Mouse (Mus musculus): ENCODE data around the gene Cyp1a2.

Cyp1a2 gene

GRCm38 (mm10) chr9:57683520-57683919, at the start of gene Cyp1a2:
Gene Cyp1a2, minus strand, starts transcription at chr9:57683703.
- DNase-seq, result no peak

DNA sequence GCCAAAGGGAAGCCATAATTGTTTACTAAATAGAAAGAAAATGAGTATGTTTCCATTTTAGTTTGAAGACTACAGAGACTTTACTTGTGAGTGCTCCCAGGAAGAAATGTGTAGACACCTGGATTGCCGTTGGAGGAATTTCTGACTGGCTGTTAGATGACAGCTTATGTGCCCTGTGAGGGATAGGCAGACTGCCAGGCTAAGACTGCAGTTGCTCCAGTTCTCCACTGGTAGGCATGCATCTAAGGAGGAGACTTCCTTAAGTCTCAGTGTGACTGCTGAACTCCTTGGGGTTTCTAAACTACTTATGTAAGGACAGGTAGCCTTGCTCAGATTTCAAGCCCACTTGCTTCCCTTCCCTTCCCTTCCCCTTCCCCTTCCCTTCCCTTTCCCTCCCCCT, 44.8 kb upstream of the Cyp1a2 start:
- no peak for DNase-seq

GRCm38 (mm10) chr9:57724701-57725100, 41.2 kb upstream of the Cyp1a2 start:
- no peak for DNase-seq

DNA sequence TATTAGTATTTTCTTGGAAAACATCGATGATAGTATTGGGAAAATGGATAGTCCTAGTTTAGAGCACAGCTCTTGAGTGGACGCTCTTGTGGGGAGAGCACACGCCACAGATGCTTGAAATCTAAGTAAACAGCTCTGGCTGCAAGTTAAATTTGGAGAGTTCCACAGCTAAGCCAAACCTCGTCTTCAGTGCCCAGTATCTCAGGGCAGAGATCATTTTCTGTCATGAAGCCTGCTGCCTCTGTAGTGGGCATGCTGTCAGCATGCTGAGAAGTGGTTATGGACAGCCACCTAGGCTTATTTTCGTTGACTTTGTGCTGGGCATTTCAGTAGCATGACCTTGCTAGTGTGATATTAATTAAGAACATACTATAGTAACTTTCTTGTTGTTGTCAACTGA, 40.3 kb upstream of the Cyp1a2 start:
- DNase-seq, result no peak

GRCm38 (mm10) chr9:57723315-57723715, 39.8 kb upstream of the Cyp1a2 start:
- no peak for DNase-seq

- no peak for DNase-seq
Observed at GRCm38 (mm10) chr9:57722371-57722770, 38.9 kb upstream of the Cyp1a2 start.

DNA sequence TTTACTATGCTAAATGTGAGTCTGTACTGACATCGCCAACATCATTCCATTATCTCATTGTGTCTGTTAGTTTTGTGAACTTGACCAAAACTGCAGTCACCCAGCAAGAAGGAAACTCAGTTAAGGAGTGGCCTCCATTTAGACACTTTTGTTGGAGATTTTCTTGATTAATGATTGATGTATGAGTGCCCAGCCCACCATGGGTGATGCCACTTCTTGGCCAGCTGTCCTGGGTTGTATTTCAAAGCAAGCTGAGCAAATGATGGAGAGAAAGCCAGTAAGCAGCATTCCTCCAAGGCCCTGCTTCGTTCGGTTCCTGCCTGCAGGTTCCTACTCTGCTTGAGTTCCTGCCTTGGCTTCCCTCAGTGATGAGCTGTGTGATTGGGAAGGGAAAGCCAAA, 37.2 kb upstream of the Cyp1a2 start:
- no peak for DNase-seq

DNA sequence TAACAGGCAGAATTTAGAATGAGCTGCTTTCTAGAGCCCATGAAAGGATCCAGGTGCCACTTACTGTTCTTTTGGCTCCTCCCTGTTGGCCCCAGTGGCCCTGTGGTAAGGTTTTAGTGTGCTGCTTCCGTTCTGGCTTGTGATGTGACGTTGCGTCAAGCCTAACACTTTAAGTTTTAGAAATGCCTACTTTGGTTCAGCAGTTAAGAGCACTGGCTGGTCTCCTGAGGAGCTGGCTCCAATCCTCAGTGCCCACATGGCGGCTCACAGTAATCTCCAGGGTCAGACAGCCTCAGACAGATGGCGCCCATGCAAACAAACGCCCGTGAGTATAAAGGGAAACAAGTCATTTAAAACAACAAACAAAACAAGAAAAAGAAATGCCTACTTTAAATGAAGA, 34.9 kb upstream of the Cyp1a2 start:
- DNase-seq, result no peak

- no peak for DNase-seq
Observed at GRCm38 (mm10) chr9:57712194-57712593, 28.7 kb upstream of the Cyp1a2 start.

DNA sequence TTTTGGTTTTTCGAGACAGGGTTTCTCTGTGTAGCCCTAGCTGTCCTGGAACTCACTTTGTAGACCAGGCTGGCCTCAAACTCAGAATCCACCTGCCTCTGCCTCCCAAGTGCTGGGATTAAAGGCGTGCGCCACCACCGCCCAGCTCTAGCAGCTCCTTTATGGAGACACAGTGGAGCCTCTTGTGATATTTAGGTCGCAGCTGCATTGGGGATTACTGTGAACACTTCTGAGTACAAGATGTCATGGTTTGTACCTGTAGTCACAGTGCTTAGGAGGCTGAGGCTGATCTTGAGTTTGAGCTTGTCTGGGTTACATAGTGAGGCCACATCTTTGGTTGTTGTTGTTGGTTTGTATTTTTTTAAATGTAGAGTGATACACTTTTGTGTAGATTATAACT, 26.7 kb upstream of the Cyp1a2 start:
- DNase-seq, result peak; percentile 24

DNA sequence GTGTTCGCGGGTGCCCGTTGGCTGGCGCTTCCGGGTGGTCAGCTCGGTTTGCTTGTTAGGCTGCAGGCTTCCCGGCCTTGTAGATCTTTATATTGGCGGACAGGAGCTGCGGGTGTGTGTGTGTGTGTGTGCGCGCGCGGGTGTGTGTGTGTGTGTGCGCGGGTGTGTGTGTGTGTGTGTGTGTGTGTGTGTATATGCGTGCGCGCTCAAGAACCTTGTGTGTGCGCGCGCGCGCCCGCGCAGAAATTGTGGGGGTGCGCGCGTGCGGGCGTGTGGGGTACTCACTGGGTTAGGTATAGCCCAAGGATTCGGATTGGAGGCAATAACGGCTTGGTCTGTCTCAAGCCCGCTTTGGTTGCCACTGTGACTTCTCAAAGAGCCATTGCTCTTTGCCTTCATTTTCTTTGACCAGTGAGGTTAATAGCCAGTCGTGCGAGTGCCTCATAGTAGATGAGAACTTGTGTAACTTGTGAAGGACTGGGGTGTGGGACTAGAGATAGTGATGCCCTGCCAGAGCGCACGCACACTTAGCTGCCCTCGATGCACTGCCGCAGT, 25.3 kb upstream of the Cyp1a2 start:
- peak; percentile 59 for DNase-seq

GRCm38 (mm10) chr9:57708068-57708719, 24.7 kb upstream of the Cyp1a2 start, which contains the start of gene Edc3:
Gene Edc3, plus strand, starts transcription at chr9:57708540.
- DNase-seq, result peak; percentile 92

DNA sequence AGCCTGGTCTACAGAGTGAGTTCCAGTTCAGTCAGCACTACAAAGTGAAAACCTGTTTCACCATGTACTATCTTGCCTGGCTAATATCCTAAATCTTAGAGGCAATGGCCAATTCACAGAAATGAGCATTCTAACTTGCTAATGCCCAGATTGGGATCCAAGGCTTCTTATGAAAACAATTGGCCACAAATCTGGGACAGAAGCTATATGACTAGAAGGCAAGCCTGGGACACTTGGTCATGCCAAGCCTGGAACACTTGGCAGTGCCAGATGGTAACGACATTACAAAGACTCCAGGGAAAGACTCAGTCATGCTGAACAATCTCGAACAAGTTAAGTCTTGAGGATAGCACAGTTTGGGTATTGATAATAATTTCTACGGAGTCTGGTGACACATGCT, 23.0 kb upstream of the Cyp1a2 start:
- no peak for DNase-seq

GRCm38 (mm10) chr9:57698466-57699150, 15.1 kb upstream of the Cyp1a2 start:
- no peak for DNase-seq

DNA sequence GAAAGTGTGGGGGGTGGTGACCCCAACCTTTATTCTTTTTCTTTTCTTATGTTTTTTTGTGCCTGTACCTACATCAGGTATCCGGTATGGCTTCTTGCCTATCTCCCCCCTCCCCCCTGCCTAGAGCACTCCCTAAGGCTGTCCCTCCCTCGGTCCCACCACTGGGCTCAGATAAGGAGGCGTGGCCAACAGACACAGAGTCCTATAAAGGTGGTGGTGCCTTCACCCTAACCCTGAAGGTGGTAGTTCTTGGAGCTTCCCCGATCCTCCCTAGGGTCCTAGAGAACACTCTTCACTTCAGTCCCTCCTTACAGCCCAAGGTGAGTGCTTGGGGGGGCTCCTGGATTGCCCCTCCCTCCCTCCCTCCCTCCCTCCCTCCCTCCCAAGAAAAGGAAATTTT, 13.9 kb upstream of the Cyp1a2 start:
- DNase-seq, result no peak

- peak; percentile 9 for DNase-seq
Observed at GRCm38 (mm10) chr9:57696380-57697285, 13.1 kb upstream of the Cyp1a2 start.

DNA sequence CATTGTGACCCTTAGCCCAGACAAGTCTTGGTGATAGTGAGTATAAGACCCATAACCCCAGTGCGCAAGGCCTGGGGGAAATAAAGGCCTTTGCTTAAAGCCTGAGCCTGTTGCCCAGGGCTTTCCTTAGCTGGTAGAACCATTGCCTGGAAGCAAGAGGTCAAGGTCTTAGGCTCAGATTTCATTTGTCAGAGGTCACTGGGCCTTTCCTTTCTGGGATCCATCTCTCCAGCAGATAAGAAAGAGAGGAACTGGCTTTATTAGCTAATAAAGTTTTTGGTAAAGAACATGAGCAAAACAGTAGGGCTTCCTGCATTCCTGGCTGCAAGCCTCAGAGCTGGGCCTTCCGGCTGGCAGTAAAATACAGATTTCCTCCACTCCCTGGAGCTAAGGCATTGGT, 10.6 kb upstream of the Cyp1a2 start:
- no peak for DNase-seq

DNA sequence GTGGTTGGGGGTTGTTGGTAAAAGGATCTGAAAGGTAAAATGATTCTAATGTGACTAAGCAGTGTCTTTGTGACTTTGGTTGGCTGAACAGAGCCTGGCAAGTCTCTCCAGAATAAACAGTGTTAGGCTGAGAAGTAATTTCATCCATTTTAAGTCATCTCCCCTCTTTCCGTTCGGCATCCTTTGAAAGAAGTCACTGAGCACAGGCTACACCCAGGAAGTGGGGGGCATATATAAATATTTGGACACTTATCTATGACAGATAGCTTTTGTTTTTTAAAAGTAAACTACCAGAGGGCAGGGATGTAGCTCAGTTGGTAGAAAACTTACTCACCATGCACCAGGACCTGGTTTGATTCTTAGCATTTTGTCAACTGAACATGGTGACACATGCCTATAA, 5.1 kb upstream of the Cyp1a2 start:
- no peak for DNase-seq

GRCm38 (mm10) chr9:57688158-57688557, 4.7 kb upstream of the Cyp1a2 start:
- peak; percentile 37 for DNase-seq

GRCm38 (mm10) chr9:57687751-57688150, 4.2 kb upstream of the Cyp1a2 start, which contains the start of gene Cyp1a1:
Gene Cyp1a1, plus strand, starts transcription at chr9:57687928.
- no peak for DNase-seq

DNA sequence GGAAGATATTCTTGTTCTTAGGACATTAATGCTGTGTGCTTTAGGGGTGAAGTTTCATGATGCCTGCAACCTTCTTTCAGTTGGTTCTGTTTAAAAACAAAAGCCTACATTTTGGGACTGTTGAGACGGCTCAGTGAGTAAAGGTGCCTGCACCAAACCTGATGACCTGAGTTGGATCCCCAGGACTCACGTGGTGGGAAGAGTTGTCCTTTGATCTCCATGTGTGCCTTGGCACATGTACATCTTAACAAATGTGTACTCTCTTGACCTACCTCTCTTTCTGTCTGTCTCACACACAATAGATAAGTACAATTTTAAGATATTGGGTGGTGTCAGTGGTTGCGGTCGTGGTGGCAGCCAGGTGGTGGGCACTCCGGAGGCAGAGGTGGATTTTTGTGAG, 2.5 kb upstream of the Cyp1a2 start:
- DNase-seq, result no peak

DNA sequence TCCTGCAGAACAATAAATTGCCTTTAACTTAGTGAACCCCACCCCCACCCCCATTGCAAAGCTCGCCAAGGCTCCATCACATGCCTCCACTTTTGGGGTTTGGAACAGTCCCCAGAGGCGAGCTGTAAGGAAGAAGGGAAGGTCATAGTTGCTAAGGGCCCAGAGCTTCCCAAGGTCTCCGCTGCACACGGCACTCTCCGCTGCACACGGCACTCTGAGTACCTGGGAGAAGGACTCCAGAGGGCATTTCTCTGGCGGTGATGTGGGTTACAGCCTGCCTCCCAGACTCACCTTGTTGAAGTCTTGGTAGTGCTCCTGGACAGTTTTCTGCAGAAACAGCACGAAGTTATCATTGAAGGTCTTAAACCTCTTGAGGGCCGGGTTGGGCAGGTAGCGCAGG, 2.1 kb downstream of the Cyp1a2 start:
- DNase-seq, result no peak

DNA sequence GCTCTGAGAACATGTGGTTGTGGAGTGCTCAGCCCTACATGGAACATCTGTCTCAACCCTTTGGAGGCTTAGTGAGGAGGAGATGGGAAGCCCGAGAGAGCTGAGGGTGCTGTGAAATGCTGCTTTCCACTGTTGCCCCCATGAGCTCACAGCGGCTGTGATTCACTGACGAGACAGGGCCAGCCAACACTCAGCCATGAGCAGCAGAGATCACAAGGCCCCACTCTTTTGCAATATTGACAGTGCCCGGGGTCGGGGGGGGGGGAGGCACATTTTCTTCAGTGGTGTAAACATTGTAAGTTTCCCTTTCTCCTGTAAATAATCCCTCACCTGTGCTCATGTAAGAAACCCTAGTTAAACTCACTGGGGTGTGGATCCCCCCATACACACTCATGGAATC, 12.0 kb downstream of the Cyp1a2 start:
- DNase-seq, result no peak

All from thymus, postnatal 25 days (tissue).